8 mouse cellular contexts compared by ENCODE assay signal in the genomic region with DNA sequence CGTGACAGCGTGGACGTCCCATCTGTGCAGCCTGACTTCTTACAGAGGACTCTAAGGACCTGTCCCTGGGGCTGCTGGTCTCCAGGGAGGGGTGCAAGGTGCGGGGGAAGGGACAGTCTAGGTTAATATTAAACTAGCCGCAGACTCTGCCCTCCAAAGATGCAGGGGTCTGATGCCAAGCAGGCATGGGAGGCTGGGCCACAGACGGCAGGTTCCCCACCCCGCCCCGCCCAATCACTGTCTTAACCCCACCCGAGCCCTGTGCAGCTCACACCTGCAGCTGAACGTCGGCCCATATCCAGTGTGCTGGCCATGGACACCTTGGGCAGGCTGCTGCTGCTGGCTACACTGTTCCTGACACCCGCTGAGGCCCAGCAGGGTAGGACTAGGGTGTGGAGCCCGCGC. TPM values are rescaled to one million over a fixed set of nuclear protein-coding genes. Genes with fewer than 3 reads are reported as not detected.
DNase-seq lines count a peak whose midpoint lies in the region; ATAC-seq and TF ChIP-seq lines count a peak whose summit lies in the region.

A gene (plus strand): TSS at position 271 of the 405 bp plus-strand sequence.

- peaks cover 12% of the 10 kb centered on the region for H3K4me1 ChIP-seq in brown adipose tissue, adult 24 weeks (ENCODE audit: control insufficient read depth, insufficient read depth, insufficient read length, low read length)
- peaks cover 20% of the 10 kb centered on the region for H3K4me1 ChIP-seq in intestine, embryonic 14.5 days (replicated peaks; ENCODE audit: control insufficient read depth, insufficient read depth, low read length)
- H3K4me1 ChIP-seq in liver, embryonic 16.5 days (ENCODE audit: control insufficient read depth, low read depth, low read length), result peaks cover 29% of the 10 kb centered on the region

- intact Hi-C loops in gastrocnemius, adult 2 months (cut with DNase I), result no loop called here

- no peaks in the 10 kb centered on the region for H3K27me3 ChIP-seq in intestine, embryonic 14.5 days (replicated peaks; ENCODE audit: control insufficient read depth, insufficient read depth, low read length)
- H3K27me3 ChIP-seq in liver, embryonic 16.5 days (ENCODE audit: control insufficient read depth, insufficient read depth, low read depth, low read length), result no peaks in the 10 kb centered on the region

- peaks cover 21% of the 10 kb centered on the region for H3K36me3 ChIP-seq in intestine, embryonic 14.5 days (ENCODE audit: control insufficient read depth, insufficient read depth, low read length)
- peaks cover 7% of the 10 kb centered on the region for H3K36me3 ChIP-seq in liver, embryonic 16.5 days (ENCODE audit: control insufficient read depth, insufficient read depth)

- H3K27ac ChIP-seq in gastrocnemius, adult 2 months, result peak within 1 kb of the TSS; percentile 66
- no peak within 1 kb of the TSS for H3K27ac ChIP-seq in brown adipose tissue, adult 24 weeks (replicated peaks; ENCODE audit: low read depth, low read length)
- peak within 1 kb of the TSS; percentile 69 for H3K27ac ChIP-seq in intestine, embryonic 14.5 days (ENCODE audit: low read depth)
- H3K27ac ChIP-seq in liver, embryonic 16.5 days (ENCODE audit: low read length), result no peak within 1 kb of the TSS

- ATAC-seq in intestine, embryonic 14.5 days (replicated peaks; ENCODE audit: low FRiP score, low TSS enrichment, low read depth), result peak; percentile 59
- ATAC-seq in liver, embryonic 16.5 days (ENCODE audit: low read depth), result no peak
- no peak for ATAC-seq in frontal cortex, adult (ENCODE audit: low TSS enrichment)
- no peak for ATAC-seq in monocyte, adult 5-6 weeks (replicated peaks; ENCODE audit: insufficient number of reproducible peaks, low FRiP score, low TSS enrichment, poor library complexity, severe bottlenecking)
- ATAC-seq in megakaryocyte progenitor cell, adult 5-6 weeks (replicated peaks; ENCODE audit: poor library complexity), result no peak

- H3K9ac ChIP-seq in intestine, embryonic 14.5 days (ENCODE audit: low read length), result peak within 1 kb of the TSS; percentile 40
- peak within 1 kb of the TSS; percentile 6; the same call in 1 of the 2 replicates for H3K9ac ChIP-seq in liver, embryonic 16.5 days (ENCODE audit: low read depth, low read length)

- WGBS in intestine, embryonic 14.5 days, result 56% methylated on average over 14 of the region's 14 CpGs
- WGBS in liver, embryonic 16.5 days (ENCODE audit: insufficient replicate concordance), result 44% methylated on average over 14 of the region's 14 CpGs

- H3K4me3 ChIP-seq in gastrocnemius, adult 2 months, result peak within 1 kb of the TSS; percentile 61
- H3K4me3 ChIP-seq in brown adipose tissue, adult 24 weeks (ENCODE audit: insufficient read depth, low read depth, low read length), result peak within 1 kb of the TSS; percentile 49
- H3K4me3 ChIP-seq in intestine, embryonic 14.5 days (ENCODE audit: low read depth, low read length), result peak within 1 kb of the TSS; percentile 34
- peak within 1 kb of the TSS; percentile 16 for H3K4me3 ChIP-seq in liver, embryonic 16.5 days (ENCODE audit: low read depth, low read length)

- H3K9me3 ChIP-seq in intestine, embryonic 14.5 days (ENCODE audit: control insufficient read depth, low read length), result no peaks in the 10 kb centered on the region
- H3K9me3 ChIP-seq in liver, embryonic 16.5 days (replicated peaks; ENCODE audit: control insufficient read depth, low read length), result no peaks in the 10 kb centered on the region

- TF ChIP-seq CTCF in gastrocnemius, adult 2 months (IDR thresholded peaks at IDR 0.05), result no peak

- H3K4me2 ChIP-seq in intestine, embryonic 14.5 days (ENCODE audit: low read length), result peak within 1 kb of the TSS; percentile 61
- peak within 1 kb of the TSS; percentile 46 for H3K4me2 ChIP-seq in liver, embryonic 16.5 days (ENCODE audit: low read depth, low read length)

- no peak for DNase-seq in gastrocnemius, adult 2 months
- DNase-seq in gastrocnemius, adult 18-20 months (ENCODE audit: low spot score), result no peak
- no peak for DNase-seq in intestine, embryonic 14.5 days (ENCODE audit: low spot score)

RNA-seq across cellular contexts. Expression of the gene that starts here (rescaled TPM):
- total RNA-seq in gastrocnemius, adult 2 months (2021), result not detected
- total RNA-seq in gastrocnemius, adult 18-20 months (2021), result not detected
- 1.9 and 5.3 TPM in 2 replicates for polyA plus RNA-seq in brown adipose tissue, adult 24 weeks (2012; ENCODE audit: insufficient read depth, insufficient read length, missing spikeins)
- 99.8 and 125 TPM in 2 replicates for polyA plus RNA-seq in intestine, embryonic 14.5 days (2014; fragmentation: Nextera tagmentation; extraction: Ambion mirVana)
- 1.7 and 4.1 TPM in 2 replicates for polyA plus RNA-seq in liver, embryonic 16.5 days (2015; fragmentation: Nextera tagmentation; extraction: Ambion mirVana)
- total RNA-seq in monocyte, adult 5-6 weeks (2017), result 3.9 to 7.9 TPM (median 6.3 TPM) in 3 replicates
- 31.0 and 31.4 TPM in 2 replicates for total RNA-seq in megakaryocyte progenitor cell, adult 5-6 weeks (2015)
- total RNA-seq in megakaryocyte progenitor cell, adult 5-6 weeks (2017), result 7.5 and 17.1 TPM in 2 replicates

Comparison
In these comparisons a context has a peak if more than half of its experiments do, and no peak if none do; other contexts are left out.
1. RNA of the gene that starts here (polyA plus RNA-seq): 99.8 to 125 TPM in intestine, embryonic 14.5 days; 1.7 to 4.1 TPM in liver, embryonic 16.5 days and 1.9 to 5.3 TPM in brown adipose tissue, adult 24 weeks; every median in the first group is over 10 times any median in the second.
2. H3K27ac ChIP-seq: peak in gastrocnemius, adult 2 months (single experiment) and intestine, embryonic 14.5 days (single experiment); none in brown adipose tissue, adult 24 weeks (single experiment) and liver, embryonic 16.5 days (single experiment).
3. Peak in every context shown above with its lines, with median percentiles within 50 percentile points of each other: H3K4me3 ChIP-seq.